ENCODE assay signal across 13 mouse cellular contexts in the genomic region with DNA sequence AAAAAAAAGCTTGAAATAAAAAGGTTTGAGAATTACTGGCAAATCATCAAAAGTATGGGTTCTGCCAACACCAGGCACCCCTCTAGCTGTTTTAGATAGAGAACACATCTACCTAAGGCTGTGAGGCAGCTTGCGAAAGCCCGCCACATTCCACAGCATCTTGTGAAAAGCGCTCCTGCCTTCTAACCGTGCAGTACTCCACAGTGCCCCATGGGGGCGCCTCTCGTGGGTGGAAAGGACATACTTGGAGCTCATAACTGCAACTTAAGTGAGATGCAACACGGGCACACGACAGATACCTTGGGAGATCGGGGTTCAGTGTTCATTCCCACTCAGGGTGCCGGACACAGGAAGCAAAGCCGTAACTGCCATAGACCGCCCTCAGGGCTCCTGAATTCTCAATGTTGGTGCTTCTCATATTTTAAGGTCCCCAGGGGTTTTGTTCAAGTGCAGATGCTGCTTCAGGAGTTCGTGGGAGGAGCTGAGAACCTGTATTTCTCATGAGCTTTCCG.
DNase-seq lines count a peak whose midpoint lies in the region; ATAC-seq and TF ChIP-seq lines count a peak whose summit lies in the region.
"Had no signal": no experiment of that assay in that cellular context is flagged by ENCODE, and none has a peak within 500 bp of the region (broad histone marks: within the 10 kb centered on the region; RNA-seq: fewer than 3 reads in every experiment).

No protein-coding gene starts in this region.

- ATAC-seq in lung, embryonic 14.5 days (ENCODE audit: insufficient read depth) = no peak
- no peak for ATAC-seq in frontal cortex, adult (ENCODE audit: low TSS enrichment)

- 74% methylated on average over 14 of the region's 14 CpGs for whole genome bisulfite sequencing in heart, embryonic 10.5 days
- 77% methylated on average over 14 of the region's 14 CpGs for WGBS in lung, embryonic 14.5 days
- 80% methylated on average over 14 of the region's 14 CpGs for WGBS in limb, embryonic 10.5 days
- WGBS in cerebellum, adult 2 months = 78% methylated on average over 14 of the region's 14 CpGs

- TF ChIP-seq CTCF in lung, embryonic 14.5 days (IDR thresholded peaks at IDR 0.05; ENCODE audit: low read depth) = peak; percentile 20
- TF ChIP-seq CTCF in cerebellum, adult 2 months (IDR thresholded peaks at IDR 0.05; ENCODE audit: borderline replicate concordance, insufficient read depth, low read depth, low read length) = no peak

- no peaks in the 10 kb centered on the region for H3K36me3 ChIP-seq in heart, embryonic 10.5 days
- no peaks in the 10 kb centered on the region for H3K36me3 ChIP-seq in lung, embryonic 14.5 days (ENCODE audit: insufficient read depth)
- H3K36me3 ChIP-seq in limb, embryonic 10.5 days = no peaks in the 10 kb centered on the region
- H3K36me3 ChIP-seq: heart, embryonic 15.5 days; hindbrain, embryonic 15.5 days; liver, embryonic 13.5 days had no signal

- no peak overlapping the region for H3K4me3 ChIP-seq in heart, embryonic 10.5 days
- H3K4me3 ChIP-seq in lung, embryonic 14.5 days (ENCODE audit: low read depth, low read length) = no peak overlapping the region
- H3K4me3 ChIP-seq in limb, embryonic 10.5 days = no peak overlapping the region
- no peak overlapping the region for H3K4me3 ChIP-seq in cerebellum, adult 2 months (replicated peaks; ENCODE audit: insufficient read depth, low read depth, low read length)
- H3K4me3 ChIP-seq: heart, embryonic 15.5 days; hindbrain, embryonic 15.5 days; liver, embryonic 13.5 days; megakaryocyte, embryonic 14.5 days had no signal

- H3K27ac ChIP-seq in heart, embryonic 10.5 days = no peak overlapping the region
- H3K27ac ChIP-seq in lung, embryonic 14.5 days (ENCODE audit: low read depth) = no peak overlapping the region
- H3K27ac ChIP-seq in limb, embryonic 10.5 days = no peak overlapping the region
- no peak overlapping the region for H3K27ac ChIP-seq in cerebellum, adult 2 months (ENCODE audit: insufficient read depth, low read length)
- H3K27ac ChIP-seq: heart, embryonic 15.5 days; hindbrain, embryonic 15.5 days; liver, embryonic 13.5 days had no signal

- H3K4me1 ChIP-seq in heart, embryonic 10.5 days = peaks cover 13% of the 10 kb centered on the region
- 0 out of 2 replicates have a peak, but pooled peaks cover 3% of the 10 kb centered on the region for H3K4me1 ChIP-seq in lung, embryonic 14.5 days (ENCODE audit: insufficient read depth)
- peaks cover 20% of the 10 kb centered on the region for H3K4me1 ChIP-seq in limb, embryonic 10.5 days
- no peaks in the 10 kb centered on the region for H3K4me1 ChIP-seq in cerebellum, adult 2 months (ENCODE audit: control insufficient read depth, insufficient read depth, low read length)
- H3K4me1 ChIP-seq: liver, embryonic 13.5 days had no signal

- no peaks in the 10 kb centered on the region for H3K27me3 ChIP-seq in heart, embryonic 10.5 days (ENCODE audit: insufficient read depth, poor library complexity, severe bottlenecking)
- no peaks in the 10 kb centered on the region for H3K27me3 ChIP-seq in lung, embryonic 14.5 days (ENCODE audit: insufficient read depth, low read length)
- peaks cover 4% of the 10 kb centered on the region; the same call in 1 of the 2 replicates for H3K27me3 ChIP-seq in limb, embryonic 10.5 days (ENCODE audit: low read depth, poor library complexity, severe bottlenecking)
- no peaks in the 10 kb centered on the region for H3K27me3 ChIP-seq in cerebellum, adult 2 months (ENCODE audit: control insufficient read depth, insufficient read depth, low read length)
- H3K27me3 ChIP-seq: heart, embryonic 15.5 days; hindbrain, embryonic 15.5 days; liver, embryonic 13.5 days had no signal

- no peak for TF ChIP-seq POLR2A in cerebellum, adult 2 months (IDR thresholded peaks at IDR 0.05; ENCODE audit: borderline replicate concordance, insufficient read depth, low read length)

- no peak overlapping the region for H3K9ac ChIP-seq in lung, embryonic 14.5 days
- H3K9ac ChIP-seq: heart, embryonic 15.5 days; hindbrain, embryonic 15.5 days; liver, embryonic 13.5 days had no signal

- no peaks in the 10 kb centered on the region for H3K9me3 ChIP-seq in heart, embryonic 10.5 days
- H3K9me3 ChIP-seq in lung, embryonic 14.5 days (ENCODE audit: low read depth, low read length) = no peaks in the 10 kb centered on the region
- H3K9me3 ChIP-seq in limb, embryonic 10.5 days (replicated peaks) = no peaks in the 10 kb centered on the region
- H3K9me3 ChIP-seq: heart, embryonic 15.5 days; hindbrain, embryonic 15.5 days; liver, embryonic 13.5 days had no signal

- H3K4me2 ChIP-seq in lung, embryonic 14.5 days = no peak overlapping the region
- H3K4me2 ChIP-seq: heart, embryonic 15.5 days; hindbrain, embryonic 15.5 days; liver, embryonic 13.5 days had no signal

- peak; percentile 58 for DNase-seq in heart, embryonic 10.5 days (ENCODE audit: low spot score)
- no peak for DNase-seq in heart, postnatal 36 days
- DNase-seq in lung, embryonic 14.5 days = no peak
- DNase-seq in lung, postnatal 10 days = no peak
- DNase-seq in ES-CJ7 (ENCODE audit: low read depth, low spot score) = peak; percentile 42
- DNase-seq in limb, embryonic 10.5 days (ENCODE audit: low spot score) = peak; percentile 29
- no peak for DNase-seq in cerebellum, adult 2 months
- DNase-seq: kidney, postnatal 36 days; liver, embryonic 13.5 days had no signal

- intact Hi-C loops in heart, postnatal 36 days (cut with DNase I) = no loop called here

Comparison
In these comparisons a context has a peak if more than half of its experiments do, and no peak if none do; other contexts are left out.
1. DNase-seq: peak in heart, embryonic 10.5 days (single experiment), ES-CJ7 (single experiment) and limb, embryonic 10.5 days (single experiment); none in heart, postnatal 36 days (0 of 2), lung, embryonic 14.5 days (single experiment), lung, postnatal 10 days (single experiment) and cerebellum, adult 2 months (0 of 2).